Mouse (Mus musculus): ENCODE data around the gene Sec16b. TPM values are rescaled to one million over a fixed set of nuclear protein-coding genes. Genes with fewer than 3 reads are reported as not detected.

Gene Sec16b
- polyA plus RNA-seq, 1 experiment from 2014 or later = 17.5 TPM

GRCm38 (mm10) chr1:157506995-157507595, 567 bp downstream of the Sec16b start:
- Histone ChIP-seq H3K9me3 (ENCODE audit: control insufficient read depth, low read length) (no peaks in the 10 kb centered on the region), H3K36me3 (ENCODE audit: control insufficient read depth, insufficient read depth, low read length) (no peaks in the 10 kb centered on the region), H3K4me2 (ENCODE audit: low read depth, low read length) (peak overlapping the region; percentile 7; the same call in 1 of the 2 replicates), H3K27me3 (replicated peaks; ENCODE audit: control insufficient read depth, insufficient read depth, low read length) (no peaks in the 10 kb centered on the region), H3K4me3 (ENCODE audit: low read length) (no peak overlapping the region), H3K27ac (ENCODE audit: low read length) (peak overlapping the region; percentile 39; the same call in 1 of the 2 replicates), H3K4me1 (ENCODE audit: control insufficient read depth, insufficient read depth, low read length) (no peaks in the 10 kb centered on the region), H3K9ac (ENCODE audit: low read depth, low read length) (no peak overlapping the region)
- no peak for ATAC-seq
- WGBS = 47% methylated on average over 4 of the region's 4 CpGs

GRCm38 (mm10) chr1:157507814-157508213, 1.3 kb downstream of the Sec16b start:
- Histone ChIP-seq H3K36me3 (ENCODE audit: control insufficient read depth, insufficient read depth, low read length) (no peaks in the 10 kb centered on the region), H3K9ac (ENCODE audit: low read depth, low read length) (no peak overlapping the region), H3K27ac (ENCODE audit: low read length) (no peak overlapping the region), H3K4me3 (ENCODE audit: low read length) (no peak overlapping the region), H3K27me3 (replicated peaks; ENCODE audit: control insufficient read depth, insufficient read depth, low read length) (no peaks in the 10 kb centered on the region), H3K4me2 (ENCODE audit: low read depth, low read length) (no peak overlapping the region), H3K9me3 (ENCODE audit: control insufficient read depth, low read length) (no peaks in the 10 kb centered on the region), H3K4me1 (ENCODE audit: control insufficient read depth, insufficient read depth, low read length) (no peaks in the 10 kb centered on the region)
- WGBS = 40% methylated on average over 5 of the region's 5 CpGs
- ATAC-seq = no peak

- no peak overlapping the region for H3K27ac ChIP-seq (ENCODE audit: low read length)
- H3K4me1 ChIP-seq (ENCODE audit: control insufficient read depth, insufficient read depth, low read length) = no peaks in the 10 kb centered on the region
- no peak for ATAC-seq
- H3K4me2 ChIP-seq (ENCODE audit: low read depth, low read length) = no peak overlapping the region
- H3K36me3 ChIP-seq (ENCODE audit: control insufficient read depth, insufficient read depth, low read length) = no peaks in the 10 kb centered on the region
- H3K27me3 ChIP-seq (replicated peaks; ENCODE audit: control insufficient read depth, insufficient read depth, low read length) = no peaks in the 10 kb centered on the region
- 61% methylated on average over 11 of the region's 11 CpGs for WGBS
- no peaks in the 10 kb centered on the region for H3K9me3 ChIP-seq (ENCODE audit: control insufficient read depth, low read length)
- H3K9ac ChIP-seq (ENCODE audit: low read depth, low read length) = no peak overlapping the region
- H3K4me3 ChIP-seq (ENCODE audit: low read length) = no peak overlapping the region
Measured at GRCm38 (mm10) chr1:157512690-157513448, 6.3 kb downstream of the Sec16b start.

- no peaks in the 10 kb centered on the region for H3K36me3 ChIP-seq (ENCODE audit: control insufficient read depth, insufficient read depth, low read length)
- no peaks in the 10 kb centered on the region for H3K4me1 ChIP-seq (ENCODE audit: control insufficient read depth, insufficient read depth, low read length)
- no peak overlapping the region for H3K27ac ChIP-seq (ENCODE audit: low read length)
- no peak for ATAC-seq
- no peak overlapping the region for H3K9ac ChIP-seq (ENCODE audit: low read depth, low read length)
- no peak overlapping the region for H3K4me3 ChIP-seq (ENCODE audit: low read length)
- no peaks in the 10 kb centered on the region for H3K9me3 ChIP-seq (ENCODE audit: control insufficient read depth, low read length)
- no peaks in the 10 kb centered on the region for H3K27me3 ChIP-seq (replicated peaks; ENCODE audit: control insufficient read depth, insufficient read depth, low read length)
- 67% methylated on average over 9 of the region's 9 CpGs for WGBS
- no peak overlapping the region for H3K4me2 ChIP-seq (ENCODE audit: low read depth, low read length)
Measured at GRCm38 (mm10) chr1:157513559-157513958, 7.0 kb downstream of the Sec16b start.

GRCm38 (mm10) chr1:157514298-157514697, 7.8 kb downstream of the Sec16b start:
- Histone ChIP-seq H3K4me3 (ENCODE audit: low read length) (no peak overlapping the region), H3K4me1 (ENCODE audit: control insufficient read depth, insufficient read depth, low read length) (no peaks in the 10 kb centered on the region), H3K4me2 (ENCODE audit: low read depth, low read length) (no peak overlapping the region), H3K27ac (ENCODE audit: low read length) (no peak overlapping the region), H3K9ac (ENCODE audit: low read depth, low read length) (no peak overlapping the region), H3K36me3 (ENCODE audit: control insufficient read depth, insufficient read depth, low read length) (no peaks in the 10 kb centered on the region), H3K9me3 (ENCODE audit: control insufficient read depth, low read length) (no peaks in the 10 kb centered on the region), H3K27me3 (replicated peaks; ENCODE audit: control insufficient read depth, insufficient read depth, low read length) (no peaks in the 10 kb centered on the region)
- WGBS = 37% methylated on average over 4 of the region's 4 CpGs
- ATAC-seq = no peak

GRCm38 (mm10) chr1:157516838-157517808, 10.6 kb downstream of the Sec16b start:
- no peak overlapping the region for H3K27ac ChIP-seq (ENCODE audit: low read length)
- H3K9ac ChIP-seq (ENCODE audit: low read depth, low read length) = no peak overlapping the region
- no peak overlapping the region for H3K4me2 ChIP-seq (ENCODE audit: low read depth, low read length)
- no peaks in the 10 kb centered on the region for H3K36me3 ChIP-seq (ENCODE audit: control insufficient read depth, insufficient read depth, low read length)
- H3K9me3 ChIP-seq (ENCODE audit: control insufficient read depth, low read length) = no peaks in the 10 kb centered on the region
- no peak overlapping the region for H3K4me3 ChIP-seq (ENCODE audit: low read length)
- ATAC-seq = no peak
- no peaks in the 10 kb centered on the region for H3K27me3 ChIP-seq (replicated peaks; ENCODE audit: control insufficient read depth, insufficient read depth, low read length)
- H3K4me1 ChIP-seq (ENCODE audit: control insufficient read depth, insufficient read depth, low read length) = no peaks in the 10 kb centered on the region
- WGBS = 82% methylated on average over 8 of the region's 8 CpGs

GRCm38 (mm10) chr1:157518111-157518523, 11.6 kb downstream of the Sec16b start:
- Histone ChIP-seq H3K4me3 (ENCODE audit: low read length) (no peak overlapping the region), H3K9ac (ENCODE audit: low read depth, low read length) (no peak overlapping the region), H3K9me3 (ENCODE audit: control insufficient read depth, low read length) (no peaks in the 10 kb centered on the region), H3K36me3 (ENCODE audit: control insufficient read depth, insufficient read depth, low read length) (no peaks in the 10 kb centered on the region), H3K27ac (ENCODE audit: low read length) (no peak overlapping the region), H3K4me2 (ENCODE audit: low read depth, low read length) (no peak overlapping the region), H3K4me1 (ENCODE audit: control insufficient read depth, insufficient read depth, low read length) (no peaks in the 10 kb centered on the region), H3K27me3 (replicated peaks; ENCODE audit: control insufficient read depth, insufficient read depth, low read length) (no peaks in the 10 kb centered on the region)
- WGBS = 64% methylated on average over 4 of the region's 4 CpGs
- 0 out of 2 replicates have a peak, but pooled peaks have one; percentile 33 for ATAC-seq

GRCm38 (mm10) chr1:157519396-157519795, 12.9 kb downstream of the Sec16b start:
- H3K27me3 ChIP-seq (replicated peaks; ENCODE audit: control insufficient read depth, insufficient read depth, low read length) = no peaks in the 10 kb centered on the region
- no peaks in the 10 kb centered on the region for H3K9me3 ChIP-seq (ENCODE audit: control insufficient read depth, low read length)
- no peak overlapping the region for H3K4me2 ChIP-seq (ENCODE audit: low read depth, low read length)
- H3K36me3 ChIP-seq (ENCODE audit: control insufficient read depth, insufficient read depth, low read length) = no peaks in the 10 kb centered on the region
- WGBS = 67% methylated on average over 2 of the region's 2 CpGs
- H3K27ac ChIP-seq (ENCODE audit: low read length) = no peak overlapping the region
- no peak overlapping the region for H3K4me3 ChIP-seq (ENCODE audit: low read length)
- ATAC-seq = no peak
- no peak overlapping the region for H3K9ac ChIP-seq (ENCODE audit: low read depth, low read length)
- H3K4me1 ChIP-seq (ENCODE audit: control insufficient read depth, insufficient read depth, low read length) = no peaks in the 10 kb centered on the region

- Histone ChIP-seq H3K9me3 (ENCODE audit: control insufficient read depth, low read length) (no peaks in the 10 kb centered on the region), H3K36me3 (ENCODE audit: control insufficient read depth, insufficient read depth, low read length) (no peaks in the 10 kb centered on the region), H3K4me2 (ENCODE audit: low read depth, low read length) (no peak overlapping the region), H3K4me3 (ENCODE audit: low read length) (no peak overlapping the region), H3K4me1 (ENCODE audit: control insufficient read depth, insufficient read depth, low read length) (peaks cover 7% of the 10 kb centered on the region), H3K27ac (ENCODE audit: low read length) (no peak overlapping the region), H3K27me3 (replicated peaks; ENCODE audit: control insufficient read depth, insufficient read depth, low read length) (no peaks in the 10 kb centered on the region), H3K9ac (ENCODE audit: low read depth, low read length) (no peak overlapping the region)
- no peak for ATAC-seq
- WGBS = 89% methylated on average over 5 of the region's 5 CpGs
Measured at GRCm38 (mm10) chr1:157522322-157522721, 15.8 kb downstream of the Sec16b start.

Measured in intestine, embryonic 16.5 days (tissue).